Mouse (Mus musculus) testis, adult 10 weeks (tissue): ENCODE data around the gene Olfr609. TPM values are rescaled to one million over a fixed set of nuclear protein-coding genes. Genes with fewer than 3 reads are reported as not detected.

Experiments
- polyA plus RNA-seq: library from polyadenylated mRNA; stranded (reverse); fragments of 350-450 nt; fragmentation: Illumina TruSeq; extraction: RNeasy Lipid Tissue Mini Kit (QIAGEN cat#74804); gene quantifications from one replicate; pipeline ENCODE4 v1.2.3, GENCODE M21; 2014; ENCODE audit warnings: low read depth, low replicate concordance

Olfr609 gene
- polyA plus RNA-seq, result not detected

DNA sequence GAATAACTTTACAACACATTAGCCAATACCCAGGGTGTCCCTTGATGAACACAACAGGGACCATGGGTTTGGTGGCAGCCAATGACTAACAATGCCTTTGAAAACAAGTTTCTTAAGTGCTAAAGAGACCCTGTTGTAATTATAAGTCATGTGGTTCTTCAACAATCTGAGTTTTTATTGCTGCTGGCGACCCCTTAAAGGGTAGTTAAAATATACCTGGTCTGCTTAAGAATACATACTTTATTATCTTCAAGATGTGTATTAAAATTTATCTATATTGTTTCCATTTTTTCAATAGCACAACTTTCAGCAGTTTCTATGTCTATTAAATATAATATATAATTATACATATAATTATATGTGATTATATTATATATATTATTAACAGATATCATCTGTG, at the start of gene Olfr609:
Gene Olfr609, minus strand, starts transcription at position 101 of the 400 bp plus-strand sequence.

DNA sequence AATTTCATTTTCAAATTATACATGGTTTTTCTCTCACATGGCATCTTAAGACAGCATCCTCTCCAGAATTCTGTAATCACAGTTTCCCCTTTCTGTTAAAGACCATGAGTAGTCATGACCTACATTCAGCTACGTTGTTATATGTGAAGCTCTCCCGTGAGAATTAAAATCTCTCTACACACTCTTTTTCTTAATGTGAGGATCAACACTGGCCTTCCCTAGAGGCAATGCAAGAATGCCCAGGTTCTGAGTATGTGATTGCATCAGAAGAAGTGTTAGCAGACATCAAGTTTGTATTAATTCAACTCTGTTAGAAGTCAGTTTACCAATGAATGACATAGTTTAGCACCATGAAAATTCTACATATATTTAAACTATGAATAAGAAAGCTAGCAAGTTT, 44.8 kb upstream of the Olfr609 start, which contains the start of gene Olfr612:
Gene Olfr612, minus strand, starts transcription at position 101 of the 400 bp plus-strand sequence.

DNA sequence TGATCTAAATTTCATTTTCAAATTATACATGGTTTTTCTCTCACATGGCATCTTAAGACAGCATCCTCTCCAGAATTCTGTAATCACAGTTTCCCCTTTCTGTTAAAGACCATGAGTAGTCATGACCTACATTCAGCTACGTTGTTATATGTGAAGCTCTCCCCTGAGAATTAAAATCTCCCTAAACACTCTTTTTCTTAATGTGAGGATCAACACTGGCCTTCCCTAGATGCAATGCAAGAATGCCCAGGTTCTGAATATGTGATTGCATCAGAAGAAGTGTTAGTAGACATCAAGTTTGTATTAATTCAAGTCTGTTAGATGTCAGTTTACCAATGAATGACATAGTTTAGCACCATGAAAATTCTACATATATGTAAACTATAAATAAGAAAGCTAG, 22.9 kb upstream of the Olfr609 start, which contains the start of gene Olfr611:
Gene Olfr611, minus strand, starts transcription at position 101 of the 400 bp plus-strand sequence.

DNA sequence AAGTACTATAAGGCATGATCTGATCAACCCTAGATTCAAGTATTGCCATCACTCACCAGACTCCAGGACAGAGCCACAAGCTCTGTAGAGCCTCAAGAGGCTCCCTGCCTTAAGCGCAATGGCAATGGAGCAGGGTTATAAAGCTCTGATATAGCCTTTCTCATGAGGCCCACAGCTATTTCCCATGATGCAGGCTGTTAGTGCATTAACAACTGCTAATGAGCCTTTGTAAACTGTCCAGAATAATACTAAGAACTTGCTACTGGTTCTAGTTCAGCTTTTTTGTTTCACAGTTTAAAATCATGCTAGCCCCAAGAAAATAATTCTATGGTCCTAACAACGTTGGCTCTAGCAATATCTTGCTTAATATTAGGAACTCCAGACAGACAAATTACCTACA, 14.2 kb upstream of the Olfr609 start, which contains the start of gene Olfr610:
Gene Olfr610, minus strand, starts transcription at position 101 of the 400 bp plus-strand sequence.

DNA sequence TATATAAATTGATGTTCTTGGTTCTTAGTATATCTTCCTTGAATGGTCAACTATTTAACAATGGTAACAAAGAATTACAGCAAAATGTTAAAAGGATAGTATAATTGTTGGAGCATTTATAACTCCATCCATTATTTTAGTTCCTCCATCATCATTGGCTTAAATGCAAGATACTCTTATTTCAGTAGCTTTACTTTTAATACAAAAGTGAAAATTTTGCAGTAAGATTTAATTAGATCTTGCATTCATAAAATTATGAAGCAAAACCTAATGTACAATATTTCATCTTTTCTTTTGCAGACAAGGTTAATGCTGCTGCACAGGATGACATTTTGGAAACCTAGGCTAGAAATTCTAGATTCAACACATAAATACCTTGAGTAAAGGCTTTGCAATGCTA, 28.3 kb downstream of the Olfr609 start, which contains the start of gene Olfr608:
Gene Olfr608, plus strand, starts transcription at position 301 of the 400 bp plus-strand sequence.

DNA sequence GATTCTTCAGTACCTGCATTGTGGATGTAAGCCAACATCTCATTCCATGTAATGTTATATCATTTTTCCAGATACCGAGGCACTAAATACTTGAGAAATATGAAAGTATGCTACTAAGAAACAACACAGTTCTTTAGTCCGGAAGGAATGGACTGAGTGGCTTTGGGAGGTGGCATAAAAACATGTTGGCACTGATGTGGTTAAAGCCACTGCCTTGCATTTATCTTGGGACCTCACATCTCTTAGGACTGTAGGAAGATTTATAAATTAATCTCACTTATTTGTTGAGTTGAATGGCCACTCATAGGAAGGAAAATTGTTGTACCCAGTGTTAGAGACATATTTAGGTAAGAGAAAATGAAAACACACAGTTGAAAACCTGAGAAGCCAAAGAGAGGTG, 49.1 kb downstream of the Olfr609 start, which contains the start of gene Olfr606:
Gene Olfr606, plus strand, starts transcription at position 301 of the 400 bp plus-strand sequence.

DNA sequence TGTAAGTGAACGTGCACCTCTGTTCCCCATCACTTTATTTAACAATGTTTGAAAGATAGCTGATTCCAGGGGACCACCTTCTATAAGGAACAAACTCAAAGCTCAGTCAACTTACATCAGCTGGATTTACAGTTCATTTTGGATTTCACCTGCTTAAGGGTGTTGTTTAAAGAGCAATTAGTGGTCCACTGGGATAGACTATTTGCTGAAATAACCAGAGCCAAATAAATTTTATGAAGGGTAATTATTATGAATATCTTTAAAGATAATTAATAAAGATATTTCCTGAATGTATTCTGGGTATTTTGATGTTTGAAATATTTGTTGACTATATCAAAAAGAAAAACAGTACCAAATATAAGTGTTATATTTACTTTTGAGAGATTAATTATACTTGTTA, 52.5 kb downstream of the Olfr609 start, which contains the start of gene Olfr605:
Gene Olfr605, minus strand, starts transcription at position 101 of the 400 bp plus-strand sequence.

Other genes starting within 250 kb of the Olfr609 start
- gene Usp17ld, start 245.6 kb downstream of the Olfr609 start, polyA plus RNA-seq, result not detected
- gene Olfr596, start 192.4 kb downstream of the Olfr609 start, polyA plus RNA-seq, result not detected
- gene Olfr597, start 181.7 kb downstream of the Olfr609 start, polyA plus RNA-seq, result not detected
- not detected for gene Olfr598, start 174.5 kb downstream of the Olfr609 start, polyA plus RNA-seq
- gene Olfr599, start 162.1 kb downstream of the Olfr609 start, polyA plus RNA-seq, result not detected
- not detected for gene Olfr600, start 148.4 kb downstream of the Olfr609 start, polyA plus RNA-seq
- gene Olfr601, start 135.4 kb downstream of the Olfr609 start, polyA plus RNA-seq, result not detected
- not detected for gene Olfr603, start 111.9 kb downstream of the Olfr609 start, polyA plus RNA-seq
- gene Usp17lc, start 83.0 kb downstream of the Olfr609 start, polyA plus RNA-seq, result not detected
- not detected for gene Olfr605, start 52.6 kb downstream of the Olfr609 start, polyA plus RNA-seq
- not detected for gene Olfr606, start 49.0 kb downstream of the Olfr609 start, polyA plus RNA-seq
- not detected for gene Olfr607, start 33.9 kb downstream of the Olfr609 start, polyA plus RNA-seq
- not detected for gene Olfr608, start 28.2 kb downstream of the Olfr609 start, polyA plus RNA-seq
- not detected for gene Olfr610, start 14.1 kb upstream of the Olfr609 start, polyA plus RNA-seq
- not detected for gene Olfr611, start 22.8 kb upstream of the Olfr609 start, polyA plus RNA-seq
- not detected for gene Olfr612, start 44.7 kb upstream of the Olfr609 start, polyA plus RNA-seq
- gene Olfr613, start 50.0 kb upstream of the Olfr609 start, polyA plus RNA-seq, result not detected
- not detected for gene Olfr615, start 58.0 kb upstream of the Olfr609 start, polyA plus RNA-seq
- gene Olfr616, start 71.1 kb upstream of the Olfr609 start, polyA plus RNA-seq, result 0.38 TPM
- gene Olfr617, start 75.0 kb upstream of the Olfr609 start, polyA plus RNA-seq, result not detected
- not detected for gene Olfr618, start 92.0 kb upstream of the Olfr609 start, polyA plus RNA-seq
- not detected for gene Olfr619, start 102.5 kb upstream of the Olfr609 start, polyA plus RNA-seq
- gene Olfr620, start 114.5 kb upstream of the Olfr609 start, polyA plus RNA-seq, result not detected
- not detected for gene Olfr622, start 144.6 kb upstream of the Olfr609 start, polyA plus RNA-seq
- not detected for gene Olfr623, start 165.6 kb upstream of the Olfr609 start, polyA plus RNA-seq
- 0.06 TPM for gene Olfr624, start 173.1 kb upstream of the Olfr609 start, polyA plus RNA-seq
- gene Olfr625-ps1, start 184.7 kb upstream of the Olfr609 start, polyA plus RNA-seq, result not detected
- gene Olfr243, start 216.6 kb upstream of the Olfr609 start, polyA plus RNA-seq, result not detected
- gene Olfr628, start 232.3 kb upstream of the Olfr609 start, polyA plus RNA-seq, result not detected
- gene Olfr629, start 246.9 kb upstream of the Olfr609 start, polyA plus RNA-seq, result not detected